Mouse (Mus musculus): ENCODE data around the gene Ginm1. TPM values are rescaled to one million over a fixed set of nuclear protein-coding genes. Genes with fewer than 3 reads are reported as not detected.
A peak's percentile ranks its signal among the peaks of the same experiment; 100 is the strongest.

The Ginm1 gene
- 84.8 and 95.7 TPM in 2 replicates for polyA plus RNA-seq (2011; ENCODE audit: insufficient read length, low read depth, missing spikeins)

DNA sequence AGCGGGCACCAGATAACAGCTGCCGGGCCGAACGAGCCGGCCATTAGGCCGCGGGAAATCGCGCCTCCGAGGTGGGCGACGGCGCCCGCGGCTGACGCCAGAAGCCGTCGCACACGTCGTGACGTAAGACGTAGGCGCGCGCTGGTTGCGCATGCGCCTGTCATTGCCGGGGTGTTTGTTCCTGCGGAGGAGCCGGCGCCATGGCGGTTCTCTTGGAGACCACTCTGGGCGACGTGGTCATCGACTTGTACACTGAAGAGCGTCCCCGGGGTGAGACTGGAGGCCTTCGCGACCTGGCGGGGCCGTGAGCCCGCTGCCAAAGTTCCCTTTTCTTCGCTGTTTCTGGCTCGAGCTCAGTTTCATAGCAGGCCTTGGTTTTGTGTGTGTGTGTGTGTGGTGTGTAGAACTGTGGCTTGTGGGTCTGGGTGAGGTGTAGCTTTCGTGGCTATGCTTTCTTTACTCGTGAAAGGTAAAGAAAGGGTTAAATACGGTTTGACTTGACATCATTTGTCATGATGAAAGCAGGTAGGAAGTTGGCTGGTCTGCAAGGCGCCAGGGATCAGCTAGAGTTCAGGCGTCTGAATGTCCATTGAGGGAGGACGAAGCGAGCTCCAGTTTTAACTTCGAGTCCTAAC, at the start of gene Ginm1, which contains the start of gene Ppil4:
Gene Ginm1, minus strand, starts transcription at position 74 of the 635 bp plus-strand sequence.
Gene Ppil4, plus strand, starts transcription at position 141 of the 635 bp plus-strand sequence.
- H3K4me3 ChIP-seq (ENCODE audit: insufficient read depth, low read length): peak within 1 kb of the TSS; percentile 99
- TF ChIP-seq POLR2A (IDR thresholded peaks at IDR 0.05; ENCODE audit: low read depth, low read length) (peak; percentile 84; the same call in 1 of the 2 replicates), CTCF (IDR thresholded peaks at IDR 0.05; ENCODE audit: borderline replicate concordance, insufficient read depth, low read length) (no peak)
- H3K27ac ChIP-seq (ENCODE audit: insufficient read depth, low read length): no peak within 1 kb of the TSS
- no peaks in the 10 kb centered on the region; the same call in 1 of the 2 replicates for H3K4me1 ChIP-seq (ENCODE audit: control insufficient read depth, insufficient read depth, low read length)

DNA sequence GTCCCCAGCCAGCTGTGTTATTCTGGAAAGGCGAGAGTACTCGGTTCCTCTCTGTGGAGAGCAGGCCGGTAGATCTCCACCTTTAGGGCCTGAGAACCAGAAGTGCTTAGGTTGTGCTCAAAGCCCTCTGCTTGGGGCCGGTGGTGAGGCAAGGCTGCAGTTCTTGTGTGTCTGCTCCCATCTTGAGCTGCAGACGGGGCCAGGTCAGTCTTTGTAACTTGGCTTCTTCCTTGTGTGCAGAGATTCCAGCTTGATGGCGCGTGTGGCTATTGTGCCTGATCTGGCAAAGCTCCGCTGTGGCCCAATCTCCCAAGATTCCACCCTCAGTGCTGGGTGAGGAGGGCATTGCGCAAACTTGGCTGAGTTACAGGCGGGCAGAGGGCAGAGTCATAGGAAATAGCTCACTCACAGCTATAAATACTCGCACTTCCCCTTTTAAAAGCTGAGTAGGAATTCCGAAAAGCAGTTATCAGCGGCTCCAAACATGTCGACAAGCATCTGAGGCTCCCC, 49.0 kb upstream of the Ginm1 start:
- Histone ChIP-seq H3K4me1 (ENCODE audit: control insufficient read depth, insufficient read depth, low read length) (no peaks in the 10 kb centered on the region), H3K27ac (ENCODE audit: insufficient read depth, low read length) (no peak overlapping the region)
- TF ChIP-seq POLR2A (IDR thresholded peaks at IDR 0.05; ENCODE audit: low read depth, low read length) (no peak), CTCF (IDR thresholded peaks at IDR 0.05; ENCODE audit: borderline replicate concordance, insufficient read depth, low read length) (no peak)

DNA sequence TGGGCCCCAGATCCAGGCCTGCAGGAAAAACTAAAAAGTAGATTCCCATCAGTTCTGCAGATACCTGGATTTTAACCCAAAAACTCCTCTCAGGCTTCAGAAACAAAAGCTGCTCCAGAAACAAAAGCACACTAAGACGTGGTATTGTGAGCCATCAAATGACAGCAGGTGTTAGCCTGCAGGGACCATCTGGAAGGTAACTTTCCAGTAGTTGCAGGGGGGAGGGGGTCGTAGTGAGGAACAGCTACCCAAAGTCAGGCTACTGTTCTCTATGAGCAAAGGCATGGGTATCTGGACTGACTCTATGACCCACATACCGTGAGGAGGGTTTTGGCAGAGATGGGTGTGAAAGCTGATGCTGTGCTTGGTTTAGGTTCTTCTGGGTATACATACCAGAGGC, 48.2 kb upstream of the Ginm1 start:
- no peaks in the 10 kb centered on the region for H3K4me1 ChIP-seq (ENCODE audit: control insufficient read depth, insufficient read depth, low read length)
- H3K27ac ChIP-seq (ENCODE audit: insufficient read depth, low read length): no peak overlapping the region
- H3K4me3 ChIP-seq (ENCODE audit: insufficient read depth, low read length): no peak overlapping the region
- TF ChIP-seq CTCF (IDR thresholded peaks at IDR 0.05; ENCODE audit: borderline replicate concordance, insufficient read depth, low read length) (no peak), POLR2A (IDR thresholded peaks at IDR 0.05; ENCODE audit: low read depth, low read length) (no peak)

More for the DNA sequence above, 49.0 kb upstream of the Ginm1 start:
- H3K4me3 ChIP-seq (ENCODE audit: insufficient read depth, low read length): no peak overlapping the region

DNA sequence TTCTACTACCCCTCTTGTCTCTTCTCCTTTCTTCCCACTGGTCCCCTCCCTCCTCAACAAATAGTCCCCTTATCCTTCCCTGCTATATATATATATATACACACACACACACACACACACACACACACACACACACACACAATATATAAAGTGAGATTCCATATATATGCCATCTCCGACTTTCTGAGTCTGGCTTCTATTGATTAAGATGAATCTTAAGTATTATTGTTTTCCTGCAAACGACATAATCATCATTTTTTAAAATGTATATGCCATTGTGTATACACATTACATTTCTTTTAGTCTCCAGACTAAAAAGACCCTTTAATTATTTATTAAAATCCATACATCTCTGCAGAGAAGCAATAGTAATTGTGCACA, 47.7 kb upstream of the Ginm1 start:
- no peaks in the 10 kb centered on the region for H3K4me1 ChIP-seq (ENCODE audit: control insufficient read depth, insufficient read depth, low read length)
- H3K27ac ChIP-seq (ENCODE audit: insufficient read depth, low read length): no peak overlapping the region
- TF ChIP-seq CTCF (IDR thresholded peaks at IDR 0.05; ENCODE audit: borderline replicate concordance, insufficient read depth, low read length) (no peak), POLR2A (IDR thresholded peaks at IDR 0.05; ENCODE audit: low read depth, low read length) (no peak)
- no peak overlapping the region for H3K4me3 ChIP-seq (ENCODE audit: insufficient read depth, low read length)

DNA sequence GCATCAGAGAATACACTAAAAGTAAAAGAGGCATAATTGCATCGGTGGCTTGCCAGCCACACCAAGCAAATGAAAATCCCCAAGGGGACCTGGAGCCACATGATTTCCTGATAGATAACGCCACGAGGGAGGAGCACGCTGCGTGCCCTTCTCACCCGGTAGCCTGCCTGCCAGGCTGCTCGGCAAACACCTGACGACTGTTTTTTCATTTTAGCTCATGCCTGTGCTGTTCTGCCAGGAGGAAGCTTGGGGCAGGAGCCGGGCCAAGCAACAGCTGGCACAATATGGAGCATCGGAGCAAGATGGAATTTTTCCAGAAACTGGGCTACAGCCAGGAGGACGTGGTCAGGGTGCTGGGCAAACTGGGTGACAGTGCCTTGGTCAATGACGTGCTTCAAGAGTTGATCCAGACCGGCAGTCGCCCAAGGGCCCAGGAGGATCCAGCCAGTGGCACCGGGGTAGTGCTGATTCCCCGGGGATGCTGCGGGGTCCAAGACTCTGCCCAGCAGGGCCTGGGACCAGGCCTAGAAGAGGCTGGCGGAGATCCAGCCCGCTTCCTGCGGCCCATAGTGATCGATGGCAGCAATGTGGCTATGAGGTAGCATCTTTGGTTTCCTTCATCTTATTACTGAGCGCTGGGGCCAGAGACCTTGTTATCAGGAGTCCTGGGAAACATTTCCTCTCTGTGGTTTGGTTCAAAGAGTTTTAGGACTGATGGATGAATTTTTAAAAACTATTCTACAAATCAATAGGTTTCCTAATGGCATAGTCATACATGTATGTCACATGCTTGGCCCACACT, 47.1 kb upstream of the Ginm1 start:
- no peak for TF ChIP-seq POLR2A (IDR thresholded peaks at IDR 0.05; ENCODE audit: low read depth, low read length)
- TF ChIP-seq CTCF (IDR thresholded peaks at IDR 0.05; ENCODE audit: borderline replicate concordance, insufficient read depth, low read length): no peak
- no peak overlapping the region for H3K4me3 ChIP-seq (ENCODE audit: insufficient read depth, low read length)

DNA sequence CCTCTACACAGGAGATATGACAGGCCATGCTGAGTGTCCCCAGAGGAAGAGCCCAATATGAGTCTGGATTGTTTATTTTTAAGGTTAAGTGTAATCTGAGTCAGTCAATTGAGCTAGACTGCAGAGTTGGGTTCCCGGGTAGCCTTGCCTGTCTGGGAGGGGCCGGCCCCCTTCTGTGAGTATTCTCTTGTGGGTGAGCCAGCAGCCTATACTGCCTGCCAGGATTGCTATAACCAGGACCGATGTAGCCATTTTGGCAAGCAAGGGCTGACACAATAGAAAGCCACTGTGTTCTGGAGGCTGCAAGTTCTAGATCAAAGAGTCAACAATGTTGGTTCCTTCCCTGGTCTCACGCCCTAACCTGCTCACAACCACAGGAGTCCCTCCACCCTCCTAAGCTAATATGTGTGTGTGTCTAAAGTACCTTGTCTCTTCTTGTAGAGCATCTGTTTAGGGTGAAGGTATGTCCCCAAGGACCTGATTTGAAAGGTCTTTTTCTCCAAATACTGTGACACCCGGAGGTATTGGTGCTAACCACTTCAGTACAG, 46.3 kb upstream of the Ginm1 start:
- Histone ChIP-seq H3K27ac (ENCODE audit: insufficient read depth, low read length) (no peak overlapping the region), H3K4me3 (ENCODE audit: insufficient read depth, low read length) (no peak overlapping the region), H3K4me1 (ENCODE audit: control insufficient read depth, insufficient read depth, low read length) (no peaks in the 10 kb centered on the region)
- TF ChIP-seq CTCF (IDR thresholded peaks at IDR 0.05; ENCODE audit: borderline replicate concordance, insufficient read depth, low read length) (no peak), POLR2A (IDR thresholded peaks at IDR 0.05; ENCODE audit: low read depth, low read length) (no peak)

More for the DNA sequence above, 47.1 kb upstream of the Ginm1 start:
- Histone ChIP-seq H3K27ac (ENCODE audit: insufficient read depth, low read length) (no peak overlapping the region), H3K4me1 (ENCODE audit: control insufficient read depth, insufficient read depth, low read length) (no peaks in the 10 kb centered on the region)

DNA sequence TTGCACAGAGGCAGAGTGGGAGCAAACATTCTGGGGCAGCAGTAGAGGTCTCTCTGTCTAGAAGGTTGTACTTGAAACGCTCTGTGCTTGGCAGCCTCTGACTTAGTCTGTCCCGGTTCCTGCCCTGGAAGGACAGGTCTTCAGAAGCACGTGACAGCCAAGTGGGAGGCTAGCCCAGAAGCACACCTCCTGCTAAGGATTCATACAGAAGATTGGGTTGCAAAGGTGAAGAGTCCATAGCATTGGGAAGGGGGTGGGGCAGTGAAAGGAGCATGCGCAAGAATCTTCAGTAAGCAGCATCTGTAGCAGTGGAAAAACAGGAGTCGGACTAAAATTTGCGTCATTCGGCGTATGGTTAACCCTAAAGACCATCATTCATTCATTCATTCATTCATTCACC, 45.4 kb upstream of the Ginm1 start:
- no peak overlapping the region for H3K4me3 ChIP-seq (ENCODE audit: insufficient read depth, low read length)
- H3K27ac ChIP-seq (ENCODE audit: insufficient read depth, low read length): no peak overlapping the region
- TF ChIP-seq POLR2A (IDR thresholded peaks at IDR 0.05; ENCODE audit: low read depth, low read length): no peak
- no peak for TF ChIP-seq CTCF (IDR thresholded peaks at IDR 0.05; ENCODE audit: borderline replicate concordance, insufficient read depth, low read length)
- no peaks in the 10 kb centered on the region for H3K4me1 ChIP-seq (ENCODE audit: control insufficient read depth, insufficient read depth, low read length)

DNA sequence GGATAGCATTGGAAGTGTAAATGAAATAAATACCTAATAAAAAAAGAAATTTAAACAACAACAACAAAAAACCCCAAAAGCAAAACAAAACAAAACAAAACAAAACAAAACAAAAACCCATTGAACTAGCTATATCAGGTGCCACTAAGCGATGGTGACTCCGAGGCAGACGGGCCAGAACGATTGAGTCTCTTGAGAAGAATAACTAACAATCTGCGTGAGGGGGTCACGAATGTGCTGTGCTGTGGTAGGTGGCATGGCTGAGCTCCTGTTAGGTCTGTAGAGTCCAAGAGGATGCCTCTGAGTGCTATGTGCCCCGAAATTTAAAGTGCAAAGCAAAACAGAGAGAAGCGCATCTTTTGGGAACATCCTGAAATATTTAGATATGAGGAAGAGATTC, 44.8 kb upstream of the Ginm1 start:
- Histone ChIP-seq H3K4me3 (ENCODE audit: insufficient read depth, low read length) (no peak overlapping the region), H3K4me1 (ENCODE audit: control insufficient read depth, insufficient read depth, low read length) (no peaks in the 10 kb centered on the region), H3K27ac (ENCODE audit: insufficient read depth, low read length) (no peak overlapping the region)
- no peak for TF ChIP-seq POLR2A (IDR thresholded peaks at IDR 0.05; ENCODE audit: low read depth, low read length)
- TF ChIP-seq CTCF (IDR thresholded peaks at IDR 0.05; ENCODE audit: borderline replicate concordance, insufficient read depth, low read length): no peak

DNA sequence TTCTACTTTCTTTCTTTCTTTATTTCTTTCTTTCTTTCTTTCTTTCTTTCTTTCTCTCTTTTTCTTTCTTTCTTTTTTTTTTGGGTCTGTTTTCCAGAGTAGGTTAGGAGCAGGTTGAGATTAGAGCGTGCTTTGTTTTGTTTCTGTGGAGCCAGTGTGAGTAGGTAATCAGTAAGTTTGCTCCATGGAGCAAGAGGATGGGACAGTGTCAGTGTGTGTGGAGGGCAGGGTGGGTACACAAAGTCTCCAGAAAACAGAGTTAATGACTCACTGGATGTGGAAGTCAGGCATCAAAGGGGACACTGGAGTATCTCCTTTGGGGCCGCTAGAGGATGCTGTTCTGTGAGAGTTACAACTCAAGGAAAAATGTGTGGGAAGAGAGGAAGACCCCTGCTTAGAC, 44.3 kb upstream of the Ginm1 start:
- TF ChIP-seq CTCF (IDR thresholded peaks at IDR 0.05; ENCODE audit: borderline replicate concordance, insufficient read depth, low read length) (no peak), POLR2A (IDR thresholded peaks at IDR 0.05; ENCODE audit: low read depth, low read length) (no peak)
- H3K4me3 ChIP-seq (ENCODE audit: insufficient read depth, low read length): no peak overlapping the region
- no peak overlapping the region for H3K27ac ChIP-seq (ENCODE audit: insufficient read depth, low read length)
- no peaks in the 10 kb centered on the region for H3K4me1 ChIP-seq (ENCODE audit: control insufficient read depth, insufficient read depth, low read length)

All from embryonic fibroblast, embryonic 13.5 days (primary cell).